Mouse (Mus musculus) C2C12 (cell line): ENCODE measurements around the gene Mark3. TPM values are rescaled to one million over a fixed set of nuclear protein-coding genes. Genes with fewer than 3 reads are reported as not detected.

Experiments
- H3K27me3 ChIP-seq: one replicate; pipeline ENCODE4 v1.6.1; 2011; ENCODE audit not compliant: control insufficient read depth, insufficient read depth, insufficient read length
- H3K36me3 ChIP-seq: one replicate; pipeline ENCODE4 v1.6.1; 2011; ENCODE audit not compliant: control insufficient read depth, insufficient read depth
- H3K4me3 ChIP-seq: one replicate; pipeline ENCODE4 v1.5.1; 2011; ENCODE audit warnings: mild to moderate bottlenecking, control low read depth; ENCODE audit not compliant: poor library complexity, insufficient read depth, severe bottlenecking
- H3K79me2 ChIP-seq: one replicate; pipeline ENCODE4 v1.6.1; 2011; ENCODE audit not compliant: control insufficient read depth, insufficient read depth
- H3K79me3 ChIP-seq: one replicate; pipeline ENCODE4 v1.6.1; 2011; ENCODE audit warnings: low read depth, control low read depth
- H3ac ChIP-seq: one replicate; pipeline ENCODE3; 2011; ENCODE audit warnings: low read depth; ENCODE audit not compliant: control insufficient read depth, insufficient read length
- CEBPB ChIP-seq: IDR thresholded peaks from one replicate; pipeline ENCODE4 v1.6.1; 2011; ENCODE audit warnings: low read depth, mild to moderate bottlenecking, control low read depth, moderate library complexity
- CTCF ChIP-seq: IDR thresholded peaks from one replicate; pipeline ENCODE4 v1.5.1; 2011; ENCODE audit not compliant: control insufficient read depth, insufficient read depth, insufficient read length
- FOSL1 ChIP-seq: IDR thresholded peaks from one replicate; pipeline ENCODE4 v1.8.0; 2011; ENCODE audit warnings: mild to moderate bottlenecking, low read length; ENCODE audit not compliant: poor library complexity, insufficient read depth, severe bottlenecking
- MAX ChIP-seq: IDR thresholded peaks from one replicate; pipeline ENCODE4 v1.6.1; 2011; ENCODE audit warnings: mild to moderate bottlenecking, control low read depth
- MYOD1 ChIP-seq: IDR thresholded peaks from one replicate; pipeline ENCODE4 v1.6.1; 2011; ENCODE audit warnings: low read depth; ENCODE audit not compliant: control insufficient read depth, insufficient read length
- MYOG ChIP-seq: IDR thresholded peaks from one replicate; pipeline ENCODE4 v1.6.1; 2011; ENCODE audit not compliant: control insufficient read depth, insufficient read length; ENCODE audit errors: extremely low read depth
- USF1 ChIP-seq: IDR thresholded peaks from one replicate; pipeline ENCODE4 v1.6.1; 2011; ENCODE audit warnings: low read depth, mild to moderate bottlenecking, control low read depth, moderate library complexity
- polyA plus RNA-seq: library from polyadenylated mRNA; unstranded; fragments of >200 nt; fragmentation: generic; extraction: Trizol; gene quantifications from one replicate; pipeline ENCODE4 v1.2.1, GENCODE M21; 2012; ENCODE audit warnings: missing spikeins

The Mark3 gene
- polyA plus RNA-seq, 1 experiment: 35.0 TPM

DNA sequence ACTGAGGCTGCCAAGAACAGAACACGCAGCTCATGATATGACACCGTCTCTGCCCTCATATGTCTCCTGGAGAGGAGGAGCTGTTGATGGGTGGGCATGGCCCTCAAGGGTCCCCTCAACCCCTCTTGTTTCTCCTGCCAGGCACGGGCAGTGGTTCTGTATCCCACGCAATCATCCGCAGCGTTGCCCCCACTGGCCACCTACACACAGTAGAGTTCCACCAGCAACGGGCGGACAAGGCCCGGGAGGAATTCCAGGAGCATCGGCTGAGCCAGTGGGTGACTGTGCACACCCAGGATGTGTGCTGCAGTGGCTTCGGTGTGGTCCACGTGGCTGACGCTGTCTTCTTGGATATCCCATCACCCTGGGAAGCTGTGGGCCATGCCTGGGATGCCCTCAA, 106.3 kb downstream of the Mark3 start:
- no peaks in the 10 kb centered on the region for H3K27me3 ChIP-seq
- peaks cover 16% of the 10 kb centered on the region for H3K79me3 ChIP-seq
- peak overlapping the region; percentile 12 for H3ac ChIP-seq
- H3K79me2 ChIP-seq: peaks cover 19% of the 10 kb centered on the region
- no peak overlapping the region for H3K4me3 ChIP-seq
- TF ChIP-seq USF1: no peak
- TF ChIP-seq CTCF: no peak
- no peak for TF ChIP-seq MYOD1
- no peak for TF ChIP-seq FOSL1
- TF ChIP-seq MAX: no peak
- no peak for TF ChIP-seq CEBPB
- H3K36me3 ChIP-seq: peaks cover 35% of the 10 kb centered on the region

DNA sequence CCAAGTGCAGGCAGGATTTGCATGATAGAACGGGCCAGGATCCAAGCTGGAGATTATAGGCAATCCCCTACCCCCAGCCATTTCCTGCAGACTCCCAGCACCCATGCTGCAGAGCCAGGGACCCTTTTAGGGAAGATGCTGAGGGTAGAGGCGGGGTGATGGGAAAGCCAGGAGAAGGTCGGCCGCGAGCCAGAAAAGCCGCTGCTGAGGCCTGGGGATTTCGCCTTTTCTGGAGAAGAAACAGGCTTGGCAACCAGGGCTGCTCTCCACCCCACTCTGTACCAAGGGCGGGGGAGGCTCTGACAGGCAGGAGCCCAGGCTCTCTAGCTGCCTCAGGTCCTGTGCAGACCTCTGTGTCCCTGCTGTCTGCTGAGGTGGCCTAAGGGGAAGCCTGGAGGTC, 107.0 kb downstream of the Mark3 start:
- Histone ChIP-seq H3K27me3 (no peaks in the 10 kb centered on the region), H3K36me3 (peaks cover 35% of the 10 kb centered on the region), H3K4me3 (no peak overlapping the region), H3K79me3 (peaks cover 16% of the 10 kb centered on the region), H3K79me2 (peaks cover 19% of the 10 kb centered on the region), H3ac (no peak overlapping the region)
- TF ChIP-seq FOSL1 (no peak), USF1 (no peak), CEBPB (no peak), MYOD1 (no peak), MYOG (no peak), MAX (no peak)

DNA sequence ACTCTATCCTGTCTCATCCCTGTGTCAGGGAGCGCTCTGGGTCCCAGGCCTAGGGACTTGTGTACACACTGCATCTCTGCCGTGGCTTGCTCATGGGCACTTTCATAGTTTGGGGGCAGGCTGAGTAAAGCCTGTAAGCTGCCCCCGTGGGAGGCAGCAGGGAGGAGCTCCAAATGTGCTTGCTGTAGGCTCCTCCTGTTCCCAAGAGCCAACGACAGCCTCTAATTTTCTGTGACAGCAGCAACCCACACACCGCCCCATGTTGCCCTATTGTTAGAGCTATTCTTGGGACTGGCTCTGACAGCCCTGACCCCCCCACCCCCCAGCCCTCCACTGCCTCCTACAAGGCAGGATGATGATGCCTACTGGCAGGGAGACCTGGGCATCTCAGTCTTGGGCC, 107.7 kb downstream of the Mark3 start:
- TF ChIP-seq FOSL1 (no peak), CEBPB (no peak), USF1 (no peak), MYOD1 (no peak), MAX (no peak), CTCF (no peak), MYOG (no peak)
- Histone ChIP-seq H3K27me3 (no peaks in the 10 kb centered on the region), H3K4me3 (no peak overlapping the region), H3ac (no peak overlapping the region), H3K79me2 (peaks cover 19% of the 10 kb centered on the region), H3K36me3 (peaks cover 35% of the 10 kb centered on the region), H3K79me3 (peaks cover 16% of the 10 kb centered on the region)

DNA sequence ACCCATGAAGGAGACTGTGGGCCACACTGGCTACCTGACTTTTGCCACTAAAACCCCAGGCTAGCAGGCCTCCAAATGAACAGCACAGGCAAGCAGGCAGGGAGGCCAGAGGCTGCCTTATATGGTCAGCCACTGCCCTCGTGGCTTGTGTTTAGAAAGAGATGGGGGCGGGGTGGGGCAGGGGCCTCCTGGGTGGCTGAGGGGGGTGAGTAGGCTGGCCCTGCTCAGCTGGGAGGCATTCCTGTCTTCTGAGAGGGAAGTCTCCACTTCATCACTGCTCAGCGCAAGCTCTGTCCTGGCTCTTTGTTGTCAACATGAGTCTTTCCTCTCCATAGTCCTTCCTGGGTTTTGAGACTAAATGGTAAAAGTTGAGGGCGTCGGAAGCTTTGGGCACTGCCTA, 108.5 kb downstream of the Mark3 start:
- Histone ChIP-seq H3ac (no peak overlapping the region), H3K4me3 (no peak overlapping the region), H3K79me2 (peaks cover 18% of the 10 kb centered on the region), H3K27me3 (no peaks in the 10 kb centered on the region), H3K36me3 (peaks cover 35% of the 10 kb centered on the region), H3K79me3 (peaks cover 16% of the 10 kb centered on the region)
- TF ChIP-seq FOSL1: no peak
- TF ChIP-seq MAX: no peak
- no peak for TF ChIP-seq CEBPB
- TF ChIP-seq MYOD1: no peak

DNA sequence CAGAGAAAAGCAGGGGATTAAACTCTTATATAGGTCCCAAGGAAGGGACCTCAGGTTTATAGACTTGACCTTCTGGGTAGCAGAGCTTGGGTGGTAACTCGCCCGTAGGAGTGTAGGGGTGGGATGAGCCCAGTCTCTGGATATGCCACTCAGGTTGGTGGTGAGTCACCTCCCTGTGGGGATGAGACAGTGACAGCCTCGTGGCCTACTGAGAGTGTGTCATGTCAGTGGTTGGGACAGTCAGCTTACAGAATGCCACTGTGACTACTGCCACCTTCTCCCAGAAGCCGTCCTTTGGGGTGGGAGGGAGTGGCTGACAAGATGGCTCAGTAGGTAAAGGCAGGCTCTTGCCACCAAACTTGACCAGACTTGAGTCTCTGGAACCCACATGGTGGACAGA, 112.1 kb downstream of the Mark3 start:
- peaks cover 27% of the 10 kb centered on the region for H3K36me3 ChIP-seq
- H3ac ChIP-seq: no peak overlapping the region
- H3K79me3 ChIP-seq: no peaks in the 10 kb centered on the region
- H3K4me3 ChIP-seq: no peak overlapping the region
- H3K27me3 ChIP-seq: no peaks in the 10 kb centered on the region
- no peaks in the 10 kb centered on the region for H3K79me2 ChIP-seq
- TF ChIP-seq CTCF (no peak), FOSL1 (peak; percentile 2), USF1 (no peak), CEBPB (no peak), MAX (peak; percentile 52)

DNA sequence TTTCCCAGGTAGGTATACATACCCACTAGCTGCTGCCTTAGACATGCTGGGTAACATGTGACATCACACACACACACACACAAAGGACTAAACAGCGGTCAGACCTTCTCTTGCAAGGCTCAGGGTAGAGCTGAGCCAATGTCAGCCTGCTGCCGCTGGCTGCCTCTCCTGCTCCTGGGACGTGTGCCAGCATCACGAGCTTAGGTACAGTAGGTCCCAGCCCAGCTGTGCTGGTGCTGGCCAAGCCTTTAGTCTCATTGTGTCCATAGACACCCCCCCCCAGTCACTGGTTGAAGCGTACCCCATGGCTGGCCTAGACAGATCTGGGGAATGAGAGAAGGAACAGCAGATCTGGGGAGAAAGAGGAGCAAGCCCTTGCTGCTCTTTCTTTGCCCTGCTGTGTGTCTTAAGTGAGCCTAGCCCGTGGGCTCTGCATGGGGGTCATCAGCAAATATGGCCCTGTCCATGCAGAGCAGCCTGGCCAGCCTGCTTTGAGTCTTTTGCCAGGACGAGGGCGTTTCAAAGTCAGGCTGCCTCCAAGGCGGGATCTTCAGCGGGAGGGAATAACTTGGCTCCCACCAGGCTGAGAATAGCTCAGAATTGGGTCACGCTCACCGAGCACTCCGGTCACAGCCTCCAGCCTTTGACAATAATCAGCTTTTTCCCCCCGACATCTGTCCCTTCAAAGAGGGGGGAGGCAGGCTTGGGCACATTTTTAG, 113.2 kb downstream of the Mark3 start:
- H3K79me3 ChIP-seq: no peaks in the 10 kb centered on the region
- H3K4me3 ChIP-seq: no peak overlapping the region
- no peak overlapping the region for H3ac ChIP-seq
- peaks cover 18% of the 10 kb centered on the region for H3K36me3 ChIP-seq
- TF ChIP-seq CEBPB (no peak), MYOD1 (no peak), MAX (no peak), FOSL1 (no peak), USF1 (no peak), MYOG (no peak), CTCF (no peak)
- H3K27me3 ChIP-seq: no peaks in the 10 kb centered on the region
- no peaks in the 10 kb centered on the region for H3K79me2 ChIP-seq
